Mouse (Mus musculus) heart, postnatal 0 days (tissue): Measurements from ENCODE around the gene Slit1.

Experiments
- CTCF ChIP-seq: IDR thresholded peaks from 2 replicates; pipeline ENCODE4 v1.5.1; 2016; ENCODE audit warnings: antibody characterized with exemption, control low read depth, low read depth
- EP300 ChIP-seq: IDR thresholded peaks from 2 replicates; pipeline ENCODE4 v1.6.1; 2016; ENCODE audit warnings: antibody characterized with exemption, low read depth

GRCm38 (mm10) chr19:41747436-41747835 is 4.0 kb upstream of the Slit1 start:
- TF ChIP-seq CTCF (no peak), EP300 (no peak)
